Mouse (Mus musculus): Measurements from ENCODE around the gene Camk1d.

DNA sequence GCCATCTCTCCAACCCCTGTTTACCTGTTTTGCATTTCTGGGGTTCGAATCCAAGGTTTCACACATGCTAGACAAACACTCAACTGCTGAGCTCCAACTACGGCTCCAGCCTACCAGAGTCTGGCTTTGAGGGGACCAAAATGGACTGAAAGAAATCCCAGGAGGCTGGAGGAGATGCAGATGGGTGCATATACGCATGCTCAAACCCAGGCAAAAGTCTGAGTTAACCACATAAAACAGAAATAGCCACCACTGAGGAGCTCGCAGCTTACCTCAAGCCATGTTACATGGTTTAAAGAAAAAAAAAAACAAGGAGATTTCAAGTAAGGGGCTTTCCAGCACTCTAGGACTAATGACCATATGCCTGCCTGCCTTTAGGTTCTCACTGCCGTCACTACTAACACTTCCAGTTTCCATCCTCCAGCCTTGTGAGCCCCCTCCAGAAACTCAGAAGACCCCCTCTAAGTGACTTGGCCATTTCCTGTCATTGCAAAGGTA lies 162.5 kb downstream of the Camk1d start:
- no peak for TF ChIP-seq POLR2A (IDR thresholded peaks at IDR 0.05; ENCODE audit: borderline replicate concordance, insufficient read depth, low read length)
- no peak for TF ChIP-seq CTCF (IDR thresholded peaks at IDR 0.05; ENCODE audit: borderline replicate concordance, insufficient read depth, low read depth, low read length)
